Mouse (Mus musculus) forebrain, embryonic 11.5 days (tissue): Measurements from ENCODE around the gene Gm45618. TPM values are rescaled to one million over a fixed set of nuclear protein-coding genes. Genes with fewer than 3 reads are reported as not detected.
"Not testable (repeated sequence)": the region's sequence is repeated elsewhere in the genome, so short reads cannot be mapped to it uniquely, and the experiment has no call there.

Source experiments
- ATAC-seq: fragments of 200-750 bp; cut with Nextera tagmentation; replicated peaks from 2 replicates; pipeline ENCODE4 v1.8.0; 2017; ENCODE audit warnings: moderate TSS enrichment; ENCODE audit not compliant: low FRiP score
- DNase-seq: peaks from one replicate; pipeline ENCODE4 v3.0.0-alpha.2; 2017; ENCODE audit warnings: low spot score
- H3K27ac ChIP-seq: fragments of 300-500 bp; sonication (generic); 2 replicates; pipeline ENCODE4 v1.5.1; 2014; ENCODE audit warnings: low read depth, low read length
- H3K27me3 ChIP-seq: fragments of 300-500 bp; sonication (generic); 2 replicates; pipeline ENCODE4 v1.6.1; 2014; ENCODE audit warnings: mild to moderate bottlenecking, low read length, mixed read lengths; ENCODE audit not compliant: control insufficient read depth, insufficient read depth
- H3K36me3 ChIP-seq: fragments of 300-500 bp; sonication (generic); 2 replicates; pipeline ENCODE4 v1.6.1; 2014; ENCODE audit warnings: mild to moderate bottlenecking, low read length, moderate library complexity, mixed read lengths; ENCODE audit not compliant: control insufficient read depth, insufficient read depth
- H3K4me1 ChIP-seq: fragments of 300-500 bp; sonication (generic); replicated peaks from 2 replicates; pipeline ENCODE4 v1.6.1; 2014; ENCODE audit warnings: low read length, mixed read lengths; ENCODE audit not compliant: control insufficient read depth, insufficient read depth
- H3K4me2 ChIP-seq: fragments of 300-500 bp; sonication (generic); 2 replicates; pipeline ENCODE4 v1.6.1; 2014; ENCODE audit warnings: low read depth, mild to moderate bottlenecking, low read length, moderate library complexity, mixed read lengths; ENCODE audit not compliant: severe bottlenecking
- H3K4me3 ChIP-seq: fragments of 300-500 bp; sonication (generic); 2 replicates; pipeline ENCODE4 v1.5.1; 2014; ENCODE audit warnings: low read depth, low read length
- H3K9ac ChIP-seq: fragments of 300-500 bp; sonication (generic); 2 replicates; pipeline ENCODE4 v1.6.1; 2014; ENCODE audit warnings: low read length
- H3K9me3 ChIP-seq: fragments of 300-500 bp; sonication (generic); 2 replicates; pipeline ENCODE4 v1.6.1; 2016; ENCODE audit warnings: low read length, mixed read lengths; ENCODE audit not compliant: control insufficient read depth
- WGBS: fragments of 180-500 bp; shearing (Covaris S2); extraction: QIAGEN DNeasy Blood & Tissue Kit; methylation state at CpG from one replicate; pipeline ENCODE4 v1.1.7; 2014; 5-methylcytosine and 5-hydroxymethylcytosine counted together
- polyA plus RNA-seq: library from polyadenylated mRNA; unstranded; fragments of >200 nt; fragmentation: Nextera tagmentation; extraction: Ambion mirVana; gene quantifications from 2 replicates; pipeline ENCODE4 v1.2.1, GENCODE M21; 2014

The Gm45618 gene
- 0.31 TPM in 1 of 2 replicates, not detected in the other for polyA plus RNA-seq

DNA sequence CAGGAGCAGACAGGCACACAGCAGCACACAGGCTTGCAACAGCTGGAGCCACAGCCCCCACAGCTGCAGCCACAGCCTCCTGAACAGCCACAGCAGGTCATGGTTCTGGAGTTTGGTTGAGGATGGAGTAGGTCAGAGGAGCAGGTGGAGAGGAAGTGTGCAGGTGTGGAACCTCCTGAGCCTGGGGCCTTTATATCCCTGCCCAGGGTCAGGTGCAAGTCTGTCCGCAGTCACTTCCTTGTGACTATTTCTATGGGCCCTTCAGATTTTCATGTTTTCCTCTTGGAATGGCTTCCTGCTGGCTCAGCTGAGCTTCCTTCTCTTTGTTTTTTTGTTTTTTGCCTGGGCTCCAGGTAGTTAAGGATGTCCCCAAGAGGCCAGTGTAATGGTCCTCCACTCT, at the start of gene Gm45618:
Gene Gm45618 (minus strand): TSS at position 101 of the 400 bp plus-strand sequence.
- not testable (repeated sequence) for H3K36me3 ChIP-seq, H3K4me3 ChIP-seq, H3K27ac ChIP-seq, H3K9ac ChIP-seq, ATAC-seq, H3K27me3 ChIP-seq, H3K4me2 ChIP-seq, H3K4me1 ChIP-seq, DNase-seq, H3K9me3 ChIP-seq
- 93% methylated on average over 1 of the region's 1 CpGs for WGBS

DNA sequence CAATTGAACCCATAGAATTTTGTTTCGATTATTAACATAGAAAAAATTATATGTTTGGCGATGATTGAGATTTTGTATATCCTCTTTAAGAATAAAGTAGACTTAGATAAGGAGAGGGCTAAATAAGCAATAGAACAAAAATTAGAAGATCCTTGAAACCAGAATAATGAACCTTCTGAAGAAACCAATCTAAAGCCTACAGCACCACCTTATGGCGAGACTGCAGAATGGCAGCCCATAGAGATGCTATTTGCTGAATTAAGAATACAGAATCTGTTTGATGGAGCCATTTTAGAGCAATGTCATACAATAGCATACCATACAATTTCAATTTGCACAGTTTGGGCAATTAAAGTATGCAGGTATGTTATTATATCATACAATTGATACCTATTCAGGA, 49.3 kb upstream of the Gm45618 start:
- H3K4me1 ChIP-seq: no peaks in the 10 kb centered on the region
- H3K9ac ChIP-seq: no peak overlapping the region
- H3K4me2 ChIP-seq: no peak overlapping the region
- no peak for DNase-seq
- H3K27ac ChIP-seq: no peak overlapping the region
- no peaks in the 10 kb centered on the region for H3K27me3 ChIP-seq
- 47% methylated on average over 3 of the region's 3 CpGs for WGBS
- H3K9me3 ChIP-seq: no peaks in the 10 kb centered on the region
- H3K36me3 ChIP-seq: no peaks in the 10 kb centered on the region
- ATAC-seq: no peak
- H3K4me3 ChIP-seq: no peak overlapping the region

DNA sequence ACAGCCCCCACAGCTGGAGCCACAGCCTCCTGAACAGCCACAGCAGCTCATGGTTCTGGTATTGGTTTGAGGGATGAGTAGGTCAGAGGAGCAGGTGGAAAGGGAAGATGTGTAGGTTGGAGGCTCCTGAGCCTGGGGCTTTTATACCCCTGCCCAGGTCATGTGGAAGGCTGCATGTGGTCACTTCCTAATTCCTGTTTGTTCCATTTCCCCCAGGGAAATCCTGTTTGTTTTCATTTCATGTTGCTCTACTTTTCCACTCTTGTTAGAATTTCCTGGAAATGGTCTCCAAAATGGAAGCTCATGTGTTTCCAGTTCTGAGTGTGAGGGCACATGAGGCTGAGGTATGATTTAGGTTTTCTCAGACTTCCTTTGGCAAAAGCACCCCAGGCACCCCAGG, 45.1 kb upstream of the Gm45618 start, which contains the start of gene Gm4553:
Gene Gm4553 (minus strand): TSS at position 101 of the 400 bp plus-strand sequence.
- not testable (repeated sequence) for H3K36me3 ChIP-seq, H3K27me3 ChIP-seq, H3K4me2 ChIP-seq, H3K9me3 ChIP-seq, DNase-seq, ATAC-seq, H3K4me3 ChIP-seq, H3K27ac ChIP-seq, H3K9ac ChIP-seq, H3K4me1 ChIP-seq

DNA sequence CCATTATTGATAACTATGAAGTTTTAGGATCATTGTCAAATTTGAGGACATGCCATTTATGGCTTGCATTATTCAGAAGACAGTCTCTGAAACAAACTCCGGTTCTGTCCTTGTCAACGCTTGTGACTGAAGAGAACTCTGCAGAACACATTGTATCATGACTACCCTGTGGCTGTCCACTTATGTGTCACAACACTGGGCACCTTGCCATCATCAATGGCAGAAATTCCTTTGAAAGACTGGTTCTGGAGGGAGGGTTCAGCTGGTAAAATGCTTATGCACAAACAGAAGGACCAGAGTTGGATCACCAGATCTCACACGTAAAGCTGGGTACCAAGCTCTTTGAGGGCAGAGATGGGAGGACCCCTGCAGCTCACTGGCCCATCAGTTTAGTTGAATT, 38.8 kb upstream of the Gm45618 start:
- H3K36me3 ChIP-seq: no peaks in the 10 kb centered on the region
- H3K4me1 ChIP-seq: no peaks in the 10 kb centered on the region
- 98% methylated on average over 3 of the region's 3 CpGs for WGBS
- H3K4me2 ChIP-seq: no peak overlapping the region
- no peak for DNase-seq
- H3K27me3 ChIP-seq: no peaks in the 10 kb centered on the region
- no peak overlapping the region for H3K9ac ChIP-seq
- no peak overlapping the region for H3K4me3 ChIP-seq
- H3K27ac ChIP-seq: no peak overlapping the region
- H3K9me3 ChIP-seq: no peaks in the 10 kb centered on the region
- ATAC-seq: no peak

DNA sequence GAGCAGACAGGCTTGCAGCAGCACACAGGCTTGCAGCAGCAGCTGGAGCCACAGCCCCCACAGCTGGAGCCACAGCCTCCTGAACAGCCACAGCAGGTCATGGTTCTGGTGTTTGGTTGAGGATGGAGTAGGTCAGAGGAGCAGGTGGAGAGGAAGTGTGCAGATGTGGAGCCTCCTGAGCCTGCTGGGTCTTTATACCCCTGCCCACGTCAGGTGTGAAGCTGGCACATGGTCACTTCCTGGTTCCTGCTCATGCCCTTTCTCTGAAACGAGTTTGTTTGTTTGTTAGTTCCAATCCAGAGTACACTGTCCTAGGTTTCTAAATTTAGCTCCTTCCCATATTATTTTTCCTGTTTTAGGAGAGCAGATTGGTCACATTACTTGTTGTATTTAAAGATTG, 36.5 kb upstream of the Gm45618 start, which contains the start of gene Gm29735:
Gene Gm29735 (minus strand): TSS at position 101 of the 400 bp plus-strand sequence.
- H3K27ac ChIP-seq, H3K4me3 ChIP-seq, H3K9ac ChIP-seq, H3K9me3 ChIP-seq, H3K4me1 ChIP-seq, ATAC-seq, H3K27me3 ChIP-seq, H3K4me2 ChIP-seq, H3K36me3 ChIP-seq, DNase-seq: not testable (repeated sequence)
- 53% methylated on average over 2 of the region's 2 CpGs for WGBS

DNA sequence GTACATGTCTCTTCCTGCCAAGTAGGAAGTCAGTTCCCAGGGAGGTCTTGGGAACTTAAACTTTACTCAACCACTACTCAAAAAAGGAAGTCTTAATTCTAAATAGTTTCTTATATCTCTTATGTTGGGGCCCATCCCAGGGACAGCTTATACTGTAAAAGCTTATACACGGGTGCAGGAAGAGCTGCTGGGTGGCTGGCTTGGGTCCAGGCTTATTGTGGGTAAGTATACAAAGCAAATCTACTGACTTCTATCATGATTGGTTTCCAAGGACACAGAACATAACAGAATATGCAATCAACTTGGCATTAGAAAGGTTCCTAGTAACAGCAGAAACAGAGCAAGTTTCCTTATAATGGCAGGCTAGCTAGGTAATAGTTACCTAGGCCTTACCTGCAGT, 34.8 kb upstream of the Gm45618 start:
- Histone ChIP-seq H3K4me1 (no peaks in the 10 kb centered on the region), H3K9ac (no peak overlapping the region), H3K27me3 (no peaks in the 10 kb centered on the region), H3K4me2 (no peak overlapping the region), H3K4me3 (no peak overlapping the region), H3K36me3 (no peaks in the 10 kb centered on the region), H3K27ac (no peak overlapping the region), H3K9me3 (no peaks in the 10 kb centered on the region)
- no peak for ATAC-seq
- DNase-seq: no peak
- WGBS: 77% methylated on average over 1 of the region's 1 CpGs

DNA sequence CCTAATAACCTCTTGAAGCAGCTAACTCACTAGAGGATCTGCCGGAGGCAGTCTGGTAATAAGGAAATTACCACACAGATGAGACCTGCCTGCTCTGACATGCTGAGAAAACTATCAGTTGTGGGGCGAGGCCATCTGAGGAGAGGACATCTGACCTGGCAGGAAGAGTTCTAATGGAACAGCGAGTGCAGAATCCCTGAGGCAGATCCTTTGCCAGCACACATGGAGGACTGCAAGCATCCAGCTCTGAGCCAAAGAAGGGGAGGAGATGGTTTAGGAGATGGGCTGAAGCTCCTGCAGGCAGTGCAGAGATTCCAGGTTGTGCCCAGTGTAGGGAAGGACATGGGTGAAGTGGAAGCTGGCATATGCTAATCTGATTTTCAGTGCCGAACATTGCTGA, 31.7 kb upstream of the Gm45618 start:
- H3K9ac ChIP-seq: no peak overlapping the region
- H3K27ac ChIP-seq: no peak overlapping the region
- no peak for ATAC-seq
- H3K9me3 ChIP-seq: no peaks in the 10 kb centered on the region
- H3K4me1 ChIP-seq: no peaks in the 10 kb centered on the region
- no peak for DNase-seq
- H3K4me2 ChIP-seq: no peak overlapping the region
- H3K27me3 ChIP-seq: no peaks in the 10 kb centered on the region
- no peaks in the 10 kb centered on the region for H3K36me3 ChIP-seq
- no peak overlapping the region for H3K4me3 ChIP-seq
- WGBS: 85% methylated on average over 4 of the region's 4 CpGs

DNA sequence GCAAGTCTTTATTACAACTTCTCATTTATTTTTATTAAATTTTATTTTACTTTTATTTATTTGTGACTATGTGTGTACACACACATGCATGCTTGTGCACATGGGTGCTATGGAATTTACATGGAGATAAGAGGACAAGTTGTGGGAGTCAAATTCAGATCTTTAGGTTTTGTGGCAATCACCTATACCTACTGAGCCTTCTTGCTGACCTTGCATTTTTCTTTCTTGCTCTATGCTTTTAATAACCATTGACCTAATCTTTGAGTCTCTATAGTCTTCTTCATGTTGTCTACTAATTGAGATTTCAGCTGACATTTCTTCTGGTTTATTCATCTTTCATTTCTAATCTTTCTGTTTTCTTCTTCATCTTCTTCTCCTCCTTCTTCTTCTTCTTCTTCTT, 28.1 kb upstream of the Gm45618 start:
- ATAC-seq (no peak), DNase-seq (no peak)
- Histone ChIP-seq H3K27me3 (no peaks in the 10 kb centered on the region), H3K36me3 (no peaks in the 10 kb centered on the region), H3K9me3 (no peaks in the 10 kb centered on the region), H3K27ac (no peak overlapping the region), H3K4me2 (no peak overlapping the region), H3K4me1 (no peaks in the 10 kb centered on the region), H3K4me3 (no peak overlapping the region), H3K9ac (no peak overlapping the region)

DNA sequence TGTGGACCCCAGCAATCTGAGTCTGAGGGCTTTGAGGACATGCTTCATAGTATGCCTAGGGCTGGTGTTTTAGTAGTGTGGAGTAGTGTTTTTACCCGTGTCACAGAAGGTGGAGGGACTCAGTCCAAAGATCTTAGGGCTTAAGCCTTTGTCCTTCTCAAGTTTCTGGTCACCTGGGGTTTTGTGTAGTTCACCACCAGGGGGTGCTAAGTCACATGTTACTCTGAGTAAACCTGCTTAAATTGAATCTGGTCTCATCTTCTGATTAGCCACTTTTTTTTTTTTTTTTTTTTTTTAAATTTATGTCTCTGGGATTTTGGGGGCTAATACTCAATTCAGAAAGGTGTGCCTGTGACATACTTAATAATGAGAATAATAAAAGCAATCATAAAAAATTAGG, 25.5 kb upstream of the Gm45618 start:
- Histone ChIP-seq H3K36me3 (no peaks in the 10 kb centered on the region), H3K27ac (no peak overlapping the region), H3K4me3 (no peak overlapping the region), H3K27me3 (no peaks in the 10 kb centered on the region), H3K4me1 (no peaks in the 10 kb centered on the region), H3K9ac (no peak overlapping the region), H3K9me3 (no peaks in the 10 kb centered on the region), H3K4me2 (no peak overlapping the region)
- peak; percentile 65 for DNase-seq
- WGBS: 11% methylated on average over 1 of the region's 1 CpGs
- no peak for ATAC-seq
